Mouse (Mus musculus) left cerebral cortex, postnatal 14 days (tissue): ENCODE measurements around the gene Atp2b2. TPM values are rescaled to one million over a fixed set of nuclear protein-coding genes. Genes with fewer than 3 reads are reported as not detected.

ENCODE experiments used
- DNase-seq, 2 experiments: peaks; one replicate each; pipeline ENCODE4 v3.0.0; 2021 to 2022; ENCODE audit warnings: low spot score in 2 of 2, mixed read lengths in 1 of 2
- intact Hi-C: fragments of 180-260 bp; cut with DNase I; formaldehyde crosslinking; loops from one replicate; pipeline ENCODE4 v1.15.1; 2025
- total RNA-seq, 2 experiments: library from RNA; stranded (reverse); gene quantifications; 2 replicates each; pipeline ENCODE4 v1.2.3; 2021

Gene Atp2b2
- total RNA-seq, 2 experiments from 2014 or later, result 603 to 682 TPM

DNA sequence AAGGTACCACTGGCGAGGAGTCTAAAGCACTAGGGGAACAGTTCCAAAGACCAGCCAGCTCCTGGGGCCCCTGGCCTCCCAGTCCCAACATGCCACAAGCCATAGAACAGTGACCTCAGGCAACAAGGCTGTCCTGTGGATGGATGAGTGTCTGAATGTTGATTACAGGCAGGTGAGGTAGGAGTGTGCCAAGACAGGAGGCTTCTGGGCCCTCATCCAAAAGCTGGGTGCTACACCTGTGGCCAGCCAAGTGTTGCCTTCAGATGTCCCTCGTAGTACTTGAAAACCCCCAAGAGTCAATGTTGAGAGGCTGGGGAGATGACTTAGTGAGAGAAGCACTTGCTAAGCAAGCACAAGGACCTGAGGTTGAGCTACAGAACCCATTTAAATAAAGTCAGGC, 80.8 kb downstream of the Atp2b2 start:
- intact Hi-C loops, result no loop called here
- DNase-seq, result no peak

DNA sequence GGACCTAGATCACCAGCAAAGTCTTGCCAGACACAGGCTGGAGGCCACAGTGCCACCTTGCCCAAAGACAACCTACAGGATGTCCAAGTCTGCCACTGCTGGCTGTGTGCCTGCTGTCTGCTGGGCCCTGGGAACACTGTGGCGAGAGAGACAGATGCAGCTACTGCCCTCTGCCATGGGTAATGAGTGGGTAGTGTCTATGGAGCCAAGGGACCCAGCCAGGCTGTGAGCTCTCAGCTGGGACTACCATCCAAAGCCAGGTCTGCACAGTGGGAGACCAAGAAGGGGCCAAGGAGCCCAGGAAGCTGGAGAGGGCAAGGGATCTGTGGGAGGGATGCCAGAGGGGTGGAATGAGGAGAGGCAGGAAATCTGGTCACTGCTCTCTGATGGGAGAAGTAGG, 83.1 kb downstream of the Atp2b2 start:
- intact Hi-C loops, result no loop called here
- no peak for DNase-seq

DNA sequence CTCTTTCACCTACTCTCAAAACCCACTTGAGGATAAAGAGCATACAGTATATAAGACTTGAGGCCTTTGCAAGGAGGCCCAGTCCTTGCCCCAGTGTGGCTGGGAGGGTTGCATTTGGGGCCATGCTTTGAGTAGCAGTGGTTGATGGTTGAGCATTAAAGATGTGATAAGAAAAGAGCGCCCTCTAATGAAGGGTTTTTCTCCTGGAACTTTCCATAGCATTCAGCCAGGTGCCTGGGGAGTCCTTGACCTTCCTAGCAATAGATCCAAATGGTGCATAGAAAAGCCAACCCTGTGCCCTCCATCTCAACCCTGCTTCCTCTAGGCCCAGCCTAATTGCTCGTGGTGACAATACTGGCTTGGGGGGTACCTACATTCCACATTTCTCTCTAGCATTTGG, 83.7 kb downstream of the Atp2b2 start:
- intact Hi-C loops, result no loop called here
- DNase-seq, result no peak

DNA sequence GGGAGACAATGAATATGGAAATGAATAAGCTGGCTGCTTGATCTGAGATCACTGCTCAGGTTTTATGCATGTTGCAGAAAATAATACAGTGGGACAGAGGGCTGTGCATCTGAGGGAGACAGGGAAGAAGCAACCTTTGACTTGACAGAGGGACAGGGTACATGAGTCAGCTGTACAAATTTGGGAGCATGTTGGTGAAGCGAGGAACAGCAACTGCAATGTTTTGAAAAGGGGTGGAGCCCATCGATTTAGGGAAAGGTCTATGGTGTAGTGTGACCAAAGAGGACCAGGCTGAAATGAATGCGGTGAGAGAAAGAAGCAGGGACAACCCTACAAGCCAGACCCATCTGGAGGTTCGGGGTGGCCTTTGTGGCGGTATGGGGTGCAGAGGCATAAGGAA, 84.4 kb downstream of the Atp2b2 start:
- intact Hi-C loops, result no loop called here
- DNase-seq, result no peak

DNA sequence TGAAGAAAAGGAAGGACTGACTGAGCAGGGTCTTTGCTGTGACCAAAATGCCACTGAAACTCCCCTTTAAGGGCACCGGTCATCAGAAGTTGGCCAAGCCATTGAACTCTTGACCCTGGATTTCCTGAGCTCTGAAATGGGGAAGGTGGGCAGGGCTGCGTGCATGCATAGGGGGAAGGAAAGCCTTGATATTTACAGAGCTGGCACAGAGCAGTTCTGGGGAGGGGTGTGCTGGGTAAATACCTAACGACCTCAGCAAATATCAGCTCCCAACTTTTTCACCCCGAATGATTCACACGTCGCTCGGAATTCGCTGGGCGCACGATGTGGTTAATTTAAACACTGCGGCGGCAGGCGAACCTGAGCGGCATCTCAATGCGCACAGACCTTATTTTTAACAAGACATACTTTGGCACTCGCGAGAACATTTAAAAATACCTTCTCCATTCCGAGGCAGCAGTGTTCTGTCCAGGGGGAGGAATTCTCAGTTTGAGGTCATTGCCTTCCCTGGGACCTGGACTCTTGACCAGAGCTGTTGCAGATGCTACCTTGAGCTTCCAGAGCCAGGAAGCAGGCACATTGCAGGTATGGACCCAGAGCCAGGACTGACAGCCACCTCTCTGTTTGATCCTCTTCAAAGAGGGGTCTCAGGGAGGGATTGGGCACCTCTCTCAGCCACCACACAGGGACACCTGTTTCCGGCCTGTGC, 85.0 kb downstream of the Atp2b2 start:
- peak; percentile 66 to 72 for DNase-seq

DNA sequence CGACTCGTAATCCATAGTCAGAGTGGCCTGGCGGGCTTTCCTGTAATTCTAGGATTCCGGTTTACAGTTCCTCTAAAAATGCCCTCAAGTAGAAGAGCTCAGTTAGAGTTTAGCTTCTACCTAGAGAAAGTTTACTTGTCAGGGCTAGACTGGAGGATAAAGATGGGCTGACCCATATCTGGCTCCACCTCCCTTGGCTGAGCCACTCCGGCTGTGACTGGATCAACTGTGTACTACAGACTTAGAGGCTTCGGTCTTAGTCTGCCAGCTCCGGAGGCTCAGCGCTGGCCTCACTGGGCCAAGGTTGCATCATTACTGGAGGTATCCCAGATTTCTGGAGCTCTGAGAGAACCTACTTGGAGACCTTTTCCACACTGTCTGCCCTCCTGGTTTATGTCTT, 94.9 kb downstream of the Atp2b2 start:
- DNase-seq, result no peak
- intact Hi-C loops, result no loop called here

More for the DNA sequence above, 85.0 kb downstream of the Atp2b2 start:
- intact Hi-C loops, result no loop called here

DNA sequence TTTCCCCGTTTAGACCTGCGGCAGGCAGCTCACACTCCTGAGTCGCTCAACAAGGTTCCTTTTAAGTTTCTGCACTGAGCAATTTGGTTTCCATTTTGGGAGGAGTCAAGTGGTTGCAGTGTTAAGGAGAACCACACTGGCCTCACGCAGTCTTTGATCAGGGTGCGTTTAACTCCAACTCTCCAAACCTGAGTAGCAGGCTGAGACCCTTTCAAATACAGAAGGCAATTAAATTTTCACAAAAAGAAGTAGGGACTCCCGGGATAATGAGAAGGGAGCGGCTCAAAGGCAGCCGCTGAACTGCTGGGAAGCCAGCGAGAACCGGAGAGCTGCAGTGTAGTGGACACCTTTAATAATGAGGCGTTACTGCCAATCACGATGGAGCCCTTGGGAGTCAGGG, 100.1 kb downstream of the Atp2b2 start:
- DNase-seq, result no peak
- intact Hi-C loops, result no loop called here

DNA sequence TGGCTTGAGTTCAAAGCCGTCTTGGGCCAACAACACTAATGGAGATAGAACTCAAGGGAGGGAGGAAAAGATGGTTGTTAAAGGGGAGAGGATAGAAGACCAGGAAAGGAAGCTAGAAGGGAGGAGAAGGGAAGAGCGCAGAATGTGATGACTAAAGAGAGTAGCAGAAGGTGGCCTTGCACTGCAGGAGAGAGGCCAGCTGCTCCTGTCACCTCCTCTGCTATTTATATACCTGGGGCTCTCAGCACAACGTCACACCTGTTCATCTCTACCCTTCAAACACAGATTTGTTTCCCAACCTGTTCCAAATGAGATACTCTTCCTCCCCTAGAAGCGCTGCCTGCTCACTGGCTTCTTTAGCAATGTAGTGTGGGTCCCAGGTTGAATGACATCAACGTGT, 101.1 kb downstream of the Atp2b2 start:
- intact Hi-C loops, result no loop called here
- no peak for DNase-seq

DNA sequence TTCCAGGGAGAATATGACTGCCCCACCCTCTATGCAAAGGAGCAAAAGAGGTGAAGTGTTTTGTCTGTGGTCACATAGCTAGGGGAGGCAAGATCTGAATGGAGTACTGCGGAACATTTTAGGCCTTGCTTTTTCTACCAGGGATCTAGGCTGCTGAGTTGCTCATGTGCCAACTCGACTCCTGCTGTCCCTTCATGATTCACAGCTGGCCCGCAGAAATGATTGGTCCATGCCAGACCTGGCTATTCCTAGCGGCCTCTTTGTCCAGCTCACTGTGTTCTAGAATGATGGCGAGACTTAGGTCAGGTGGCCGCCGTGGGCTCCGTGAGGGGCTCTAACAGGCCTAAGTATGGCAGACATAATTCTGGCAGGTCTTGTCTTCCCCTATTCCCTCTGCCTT, 103.0 kb downstream of the Atp2b2 start:
- intact Hi-C loops, result no loop called here
- DNase-seq, result no peak

DNA sequence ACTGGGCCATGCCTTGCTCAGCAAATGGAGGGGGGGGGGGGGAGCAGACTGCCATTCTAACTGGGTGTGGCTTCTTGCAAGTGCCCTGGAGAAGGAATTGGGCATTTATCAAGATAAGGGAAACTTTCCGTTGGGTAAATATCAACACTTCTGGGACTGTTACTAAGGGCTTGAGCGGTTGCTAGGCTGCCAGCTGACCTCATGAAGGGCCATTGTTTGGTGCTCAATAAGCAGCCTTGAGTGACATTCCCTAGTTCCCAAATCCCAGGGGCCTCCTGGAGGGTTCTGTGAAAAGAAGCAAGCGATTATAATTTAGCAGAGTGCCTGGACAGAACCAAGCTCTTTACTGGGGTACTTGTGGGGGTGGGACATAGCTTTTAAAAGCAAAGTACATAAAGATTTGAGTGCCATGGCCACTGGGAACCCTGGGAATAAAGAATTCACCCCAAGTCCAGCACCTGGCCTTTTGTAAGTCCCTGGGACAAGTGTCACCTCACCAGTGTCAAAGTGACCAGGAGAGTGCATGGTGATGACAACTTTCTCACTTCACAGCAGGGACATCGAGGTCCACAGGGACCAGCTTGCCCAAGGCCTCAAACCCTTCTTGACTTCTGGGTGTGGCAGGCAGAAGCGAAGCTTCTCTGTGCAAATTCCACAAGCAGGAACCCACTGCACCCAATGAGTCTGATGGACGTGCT, 105.5 kb downstream of the Atp2b2 start:
- intact Hi-C loops, result no loop called here
- DNase-seq, result no peak

DNA sequence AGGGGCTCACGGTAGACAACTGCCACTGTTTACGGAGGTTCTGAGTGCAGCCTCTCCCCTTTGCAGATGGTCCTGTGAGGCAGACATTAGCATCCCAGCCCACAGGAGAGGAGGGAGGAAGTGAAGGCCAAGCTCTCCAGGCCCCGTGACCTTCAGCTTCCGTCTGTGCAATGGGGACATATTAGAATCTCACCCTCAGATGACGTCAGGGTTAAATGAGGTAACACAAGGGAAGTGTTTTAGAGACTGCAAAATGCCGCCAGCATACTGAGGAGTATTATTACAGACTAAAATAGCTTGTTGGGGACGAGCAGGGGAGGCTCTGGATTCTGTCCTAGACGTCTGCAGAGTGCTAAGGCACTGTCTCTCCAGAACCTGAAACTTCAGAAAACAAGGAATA, 106.3 kb downstream of the Atp2b2 start:
- DNase-seq, result peak in 1 of 2 experiments; percentile 51
- intact Hi-C loops, result no loop called here

DNA sequence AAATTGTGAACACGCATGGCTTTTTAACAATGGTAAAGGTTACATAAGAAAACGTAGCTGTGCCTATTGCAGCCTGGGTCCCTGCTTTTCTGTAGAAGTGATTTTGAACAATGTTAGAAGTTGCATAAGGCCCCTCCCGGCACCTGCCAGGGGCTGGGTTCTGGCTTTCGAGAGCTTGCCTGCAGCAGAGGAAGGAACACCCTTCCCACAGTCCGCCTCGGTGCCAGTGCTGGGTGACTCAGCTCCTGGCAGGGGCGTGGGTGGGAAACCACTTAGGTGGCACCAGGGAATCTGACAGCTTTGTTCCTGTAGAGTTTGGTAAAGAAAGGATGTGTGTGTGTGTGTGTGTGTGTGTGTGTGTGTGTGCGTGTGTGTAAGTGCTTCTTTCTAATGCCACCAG, 107.7 kb downstream of the Atp2b2 start:
- intact Hi-C loops, result no loop called here
- peak; percentile 87 to 95 for DNase-seq

DNA sequence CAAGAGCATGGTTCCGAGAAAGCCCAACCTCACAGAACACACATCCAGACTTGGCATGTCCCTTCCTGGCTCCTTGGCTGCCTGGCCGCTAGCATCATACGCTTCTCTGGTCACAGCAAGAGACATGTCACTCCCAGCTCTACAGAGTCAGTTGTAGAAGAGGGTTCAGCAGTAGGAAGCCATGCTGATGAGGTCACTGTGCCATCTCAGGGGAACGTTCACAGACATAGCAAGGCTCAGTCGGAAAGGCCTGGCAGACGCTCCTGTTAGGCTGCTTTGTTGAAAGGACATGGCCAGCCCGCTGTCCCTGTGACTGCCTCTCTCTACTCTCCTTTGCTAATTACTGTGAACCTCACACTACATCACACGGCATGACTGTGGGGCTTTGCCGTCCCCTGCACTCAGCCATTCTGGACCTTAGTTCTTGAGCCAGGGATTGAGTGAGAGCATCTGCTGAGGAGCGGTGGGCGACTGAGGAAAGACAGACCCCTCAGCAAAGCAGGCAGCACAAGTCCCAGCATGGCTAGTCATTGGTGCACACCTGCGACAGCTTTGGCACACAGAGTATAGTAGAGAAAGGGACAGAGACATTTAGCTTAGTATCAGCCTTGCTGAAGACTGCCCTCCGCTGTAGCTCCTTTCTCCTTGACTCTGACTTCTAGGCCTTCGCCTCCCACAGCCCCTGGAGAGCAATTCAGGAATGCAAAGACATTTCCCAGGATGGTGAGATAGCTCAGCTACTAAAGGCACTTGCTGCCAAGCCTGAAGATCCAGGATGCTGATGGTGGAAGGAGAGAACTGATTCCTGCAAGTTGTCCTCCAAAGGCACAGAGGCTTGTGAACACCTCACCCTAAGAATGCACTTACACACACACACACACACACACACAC, 108.9 kb downstream of the Atp2b2 start:
- intact Hi-C loops, result no loop called here
- no peak for DNase-seq

DNA sequence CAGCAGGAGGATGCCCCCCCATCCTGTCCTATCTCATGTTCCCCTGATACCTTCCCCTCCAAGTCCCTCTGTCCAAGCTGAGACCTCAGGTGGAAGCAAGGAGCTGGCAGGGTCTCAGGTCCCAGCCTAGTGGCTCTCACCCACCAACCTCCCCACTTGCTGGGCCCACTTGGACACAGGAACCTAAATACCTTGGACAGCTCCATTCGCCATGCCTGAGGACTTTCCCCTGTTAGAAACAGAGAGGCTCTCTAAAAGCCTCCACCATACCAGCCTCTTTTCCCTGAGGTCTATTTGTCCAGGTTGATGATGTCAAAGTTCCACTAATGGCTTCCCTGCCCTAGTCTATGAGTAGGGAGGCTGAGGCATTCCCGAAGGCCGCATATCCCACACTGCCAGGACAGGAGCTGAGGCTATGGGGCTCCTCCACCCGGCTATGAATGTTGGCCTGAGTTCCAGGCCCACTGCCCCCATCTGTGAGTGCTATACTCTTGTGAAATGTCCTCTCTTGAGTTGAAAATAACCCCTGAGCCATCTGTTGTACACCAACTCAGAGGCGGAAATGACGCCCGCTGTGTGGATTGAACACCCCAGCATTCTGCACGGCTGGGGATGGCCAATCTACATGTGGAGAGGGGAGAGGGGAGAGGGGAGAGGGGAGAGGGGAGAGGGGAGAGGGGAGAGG, 113.1 kb downstream of the Atp2b2 start:
- peak; percentile 54 to 57 for DNase-seq

DNA sequence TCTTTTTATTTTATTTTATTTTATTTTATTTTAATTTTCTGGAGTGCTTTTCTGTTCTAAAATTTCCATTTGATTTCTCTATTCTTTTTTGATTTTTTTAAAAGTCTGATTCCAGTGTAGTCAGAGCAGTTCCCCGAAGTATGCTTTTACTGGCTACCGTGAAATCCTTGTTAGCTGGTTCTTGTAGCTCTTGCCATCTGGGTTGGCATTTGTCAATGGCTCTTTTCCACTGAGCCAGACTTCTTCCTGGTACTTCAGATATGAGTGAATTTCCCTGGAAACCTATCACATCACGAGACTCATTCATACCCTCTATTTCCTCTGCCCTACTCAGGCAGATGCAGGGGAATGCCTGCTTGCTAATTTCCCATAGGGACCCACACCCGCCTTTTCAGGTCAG, 119.2 kb downstream of the Atp2b2 start:
- intact Hi-C loops, result no loop called here
- peak in 1 of 2 experiments; percentile 56 for DNase-seq

More for the DNA sequence above, 113.1 kb downstream of the Atp2b2 start:
- intact Hi-C loops, result no loop called here

DNA sequence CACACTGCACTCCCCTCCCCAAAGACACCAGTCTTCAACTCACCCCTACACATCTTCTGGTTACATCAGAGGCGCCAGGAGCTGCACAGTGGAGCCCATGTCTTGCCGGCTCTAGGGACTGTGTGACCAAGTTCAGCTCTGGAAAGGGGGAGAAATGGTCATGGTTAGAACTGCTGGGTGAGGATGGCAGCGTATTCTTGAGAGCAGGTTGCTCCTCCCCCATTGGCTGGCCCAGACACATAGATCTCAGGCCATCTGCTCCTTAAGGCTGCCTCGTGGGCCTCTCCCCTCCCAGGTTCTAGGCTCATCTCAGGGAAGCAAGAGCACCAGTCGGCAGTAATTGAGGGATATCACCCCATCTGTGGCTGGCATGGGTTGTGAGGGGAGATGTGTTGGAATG, 121.9 kb downstream of the Atp2b2 start:
- DNase-seq, result no peak
- intact Hi-C loops, result no loop called here

DNA sequence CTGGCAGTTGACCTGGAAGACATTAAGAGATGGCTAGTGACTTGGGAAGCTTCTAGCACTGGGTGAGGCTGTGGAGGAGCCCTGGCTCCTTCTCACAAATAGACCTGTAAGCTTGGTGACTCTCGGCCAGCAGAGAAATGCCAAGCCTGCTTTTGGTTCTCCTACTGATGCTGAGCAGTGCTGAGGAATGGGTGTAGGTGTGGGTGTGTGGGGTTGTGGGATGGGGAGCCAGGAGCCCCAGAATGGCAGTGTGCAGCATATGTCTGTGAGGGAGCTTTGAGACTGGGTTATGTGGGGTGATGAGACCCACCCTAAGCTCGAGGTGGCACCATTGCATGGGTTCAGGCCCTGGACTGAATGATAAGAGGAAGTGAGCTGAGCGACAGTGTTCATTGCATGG, 129.7 kb downstream of the Atp2b2 start:
- DNase-seq, result no peak
- intact Hi-C loops, result no loop called here

DNA sequence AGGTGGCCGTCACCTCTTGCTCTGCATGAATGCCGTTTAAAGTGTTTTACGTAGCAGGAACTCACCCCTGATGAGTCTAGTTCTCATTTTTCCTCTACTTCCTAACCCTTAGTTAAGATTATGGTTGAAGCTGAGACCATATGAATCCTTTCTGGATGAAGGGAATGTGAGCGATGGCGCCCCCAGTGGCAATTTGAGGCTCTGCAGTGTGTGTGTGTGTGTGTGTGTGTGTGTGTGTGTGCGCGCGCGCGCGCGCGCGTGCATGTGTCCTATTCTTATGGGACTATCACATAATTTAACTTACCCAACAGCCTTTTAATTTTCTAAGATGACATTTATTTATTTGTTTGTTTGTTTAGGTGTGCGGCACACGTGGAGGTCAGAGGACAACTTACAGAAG, 131.3 kb downstream of the Atp2b2 start:
- intact Hi-C loops, result no loop called here
- DNase-seq, result peak in 1 of 2 experiments; percentile 69

DNA sequence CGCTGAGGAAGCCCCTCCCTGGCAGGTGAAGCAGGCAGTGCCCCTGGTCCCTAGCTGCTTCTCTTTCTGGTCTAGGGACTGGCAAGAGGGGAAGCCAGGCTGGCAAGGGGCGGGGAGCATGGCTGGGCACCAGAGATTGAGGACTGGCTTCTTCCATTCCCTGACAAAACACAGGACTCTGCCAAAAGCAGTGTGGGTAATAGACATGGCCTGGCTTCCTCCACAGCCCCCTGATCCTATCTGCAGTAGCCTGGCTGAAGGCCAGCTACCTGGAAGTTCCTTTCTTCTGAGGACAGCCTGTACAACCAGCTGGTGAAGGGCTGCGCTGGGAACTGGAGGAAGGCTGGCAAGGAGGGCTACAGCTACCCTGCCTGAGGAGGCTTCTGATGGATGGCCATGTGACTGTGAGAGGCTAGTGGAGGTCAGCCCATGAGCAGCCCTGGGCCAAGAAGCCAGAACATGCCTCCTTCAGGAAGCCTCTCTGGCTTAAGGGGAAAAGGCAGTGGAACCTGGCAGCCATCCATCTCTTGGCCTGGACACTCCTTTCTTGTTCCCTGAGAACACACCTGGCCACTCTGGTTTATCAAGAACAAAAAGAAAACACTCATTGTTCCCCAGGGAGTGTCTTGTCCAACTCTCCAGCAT, 131.9 kb downstream of the Atp2b2 start:
- DNase-seq, result no peak
- intact Hi-C loops, result no loop called here
